Mouse (Mus musculus) CH12.LX (cell line): Measurements from ENCODE around the gene Hs3st6.

ENCODE experiments used
- CHD1 ChIP-seq: IDR thresholded peaks from 2 replicates; pipeline ENCODE4 v1.6.1; 2012; ENCODE audit warnings: low read depth, low read length, improper control_type of control experiment, inconsistent platforms
- CTCF ChIP-seq, 2 experiments: IDR thresholded peaks in 1 of 2; conservative IDR thresholded peaks in 1 of 2; 2 replicates each; pipeline ENCODE4 v1.5.1; 2011 to 2012; ENCODE audit warnings: low read depth in 2 of 2, low read length in 2 of 2, improper control_type of control experiment in 1 of 2, inconsistent platforms in 1 of 2, mild to moderate bottlenecking in 1 of 2, moderate library complexity in 1 of 2
- E2F4 ChIP-seq: IDR thresholded peaks from 2 replicates; pipeline ENCODE4 v1.6.1; 2011; ENCODE audit warnings: low read depth, low read length, improper control_type of control experiment; ENCODE audit not compliant: insufficient replicate concordance
- EP300 ChIP-seq: IDR thresholded peaks from 2 replicates; pipeline ENCODE4 v1.6.1; 2011; ENCODE audit warnings: low read length, improper control_type of control experiment
- JUN ChIP-seq: IDR thresholded peaks from 2 replicates; pipeline ENCODE4 v1.6.1; 2011; ENCODE audit warnings: low read depth, mild to moderate bottlenecking, low read length, improper control_type of control experiment, moderate library complexity; ENCODE audit not compliant: insufficient read depth
- MAFK ChIP-seq: IDR thresholded peaks from 2 replicates; pipeline ENCODE4 v1.6.1; 2011; ENCODE audit warnings: low read length, improper control_type of control experiment; ENCODE audit not compliant: insufficient replicate concordance
- MAX ChIP-seq: IDR thresholded peaks from 2 replicates; pipeline ENCODE4 v1.6.1; 2011; ENCODE audit warnings: low read length, improper control_type of control experiment
- POLR2A ChIP-seq: IDR thresholded peaks from 2 replicates; pipeline ENCODE4 v1.6.1; 2011; ENCODE audit warnings: low read depth, mild to moderate bottlenecking, improper control_type of control experiment, low read length
- POLR2AphosphoS2 ChIP-seq: IDR thresholded peaks from 2 replicates; pipeline ENCODE4 v1.6.1; 2011; ENCODE audit warnings: low read depth, low read length, improper control_type of control experiment

DNA sequence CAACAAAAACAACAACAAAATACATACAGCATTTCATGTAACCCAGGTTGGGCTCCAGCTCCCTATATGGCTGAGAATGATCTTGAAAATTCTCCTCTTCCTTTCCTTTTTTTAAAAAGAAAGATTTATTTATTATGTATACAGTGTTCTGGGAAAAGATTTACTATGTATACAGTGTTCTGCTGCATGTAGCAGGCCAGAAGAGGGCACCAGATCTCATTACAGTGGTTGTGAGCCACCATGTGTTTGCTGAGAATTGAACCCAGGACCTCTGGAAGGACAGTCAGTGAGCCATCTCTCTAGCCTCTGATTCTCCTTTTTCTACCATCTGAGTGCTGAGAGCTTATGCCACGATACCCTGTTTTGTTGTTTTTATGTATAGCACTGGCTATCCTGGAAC lies 18.3 kb upstream of the Hs3st6 start:
- TF ChIP-seq MAFK (no peak), POLR2A (no peak), CTCF (conservative IDR thresholded peaks at IDR 0.05 in 1 of 2, IDR thresholded peaks at IDR 0.05 in 1 of 2; ENCODE audit: low read depth in 2 of 2, low read length in 2 of 2) (peak; percentile 12 to 48; a peak in 2 of 4 replicates), EP300 (no peak), MAX (0 out of 2 replicates have a peak, but pooled peaks have one; percentile 17), POLR2AphosphoS2 (no peak), JUN (no peak), CHD1 (no peak), E2F4 (no peak)
